Mouse (Mus musculus): Measurements from ENCODE around the gene Mcu.

DNA sequence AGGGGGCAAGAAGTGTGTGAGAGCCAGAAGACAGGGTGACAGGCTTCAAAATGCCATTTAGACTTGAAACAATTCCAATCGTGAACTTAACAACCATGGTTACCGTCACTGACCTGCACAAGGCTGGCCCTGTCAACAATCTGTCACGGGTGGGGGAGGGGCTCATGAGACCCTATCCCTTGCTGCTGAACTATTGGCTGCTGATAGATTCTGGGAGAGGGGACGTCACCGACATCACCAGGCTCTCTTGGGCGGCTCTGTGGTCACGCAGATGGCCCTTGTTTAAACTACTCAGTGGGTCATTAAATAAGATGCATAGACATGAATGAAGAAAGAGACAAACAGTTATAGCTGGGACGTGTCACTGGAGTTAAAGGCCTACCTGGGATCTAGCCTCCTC lies 171.9 kb downstream of the Mcu start:
- TF ChIP-seq CTCF (IDR thresholded peaks at IDR 0.05; ENCODE audit: insufficient read depth, low read length) (no peak), POLR2A (IDR thresholded peaks at IDR 0.05; ENCODE audit: borderline replicate concordance, extremely low read depth, low read depth, low read length) (no peak)

Data from lung, adult 2 months (tissue).